Mouse (Mus musculus): ENCODE data around the gene Olfr64. TPM values are rescaled to one million over a fixed set of nuclear protein-coding genes. Genes with fewer than 3 reads are reported as not detected.

The Olfr64 gene
- not detected in 2 replicates for polyA plus RNA-seq (2015; fragmentation: Nextera tagmentation; extraction: Ambion mirVana)

GRCm38 (mm10) chr7:103894385-103894784 lies at the start of gene Olfr64:
Gene Olfr64, minus strand, starts transcription at chr7:103894485.
- Histone ChIP-seq H3K4me1 (ENCODE audit: insufficient read depth, low read length) (no peaks in the 10 kb centered on the region), H3K27me3 (ENCODE audit: insufficient read depth, low read length) (no peaks in the 10 kb centered on the region), H3K27ac (ENCODE audit: low read length) (no peak within 1 kb of the TSS), H3K9me3 (ENCODE audit: low read length) (no peaks in the 10 kb centered on the region), H3K36me3 (ENCODE audit: insufficient read depth, low read length) (no peaks in the 10 kb centered on the region), H3K9ac (replicated peaks; ENCODE audit: low read length) (no peak within 1 kb of the TSS), H3K4me2 (replicated peaks; ENCODE audit: low read depth, low read length) (no peak within 1 kb of the TSS), H3K4me3 (ENCODE audit: low read length) (no peak within 1 kb of the TSS)
- 63% methylated on average over 1 of the region's 1 CpGs for WGBS
- ATAC-seq (ENCODE audit: low FRiP score, low TSS enrichment) = no peak

- Histone ChIP-seq H3K9me3 (ENCODE audit: low read length) (no peaks in the 10 kb centered on the region), H3K9ac (replicated peaks; ENCODE audit: low read length) (no peak overlapping the region), H3K27me3 (ENCODE audit: insufficient read depth, low read length) (no peaks in the 10 kb centered on the region), H3K36me3 (ENCODE audit: insufficient read depth, low read length) (no peaks in the 10 kb centered on the region), H3K4me3 (ENCODE audit: low read length) (no peak overlapping the region), H3K4me2 (replicated peaks; ENCODE audit: low read depth, low read length) (no peak overlapping the region), H3K4me1 (ENCODE audit: insufficient read depth, low read length) (no peaks in the 10 kb centered on the region), H3K27ac (ENCODE audit: low read length) (no peak overlapping the region)
- 28% methylated on average over 2 of the region's 2 CpGs for WGBS
- no peak for ATAC-seq (ENCODE audit: low FRiP score, low TSS enrichment)
These were observed 48.4 kb upstream of the Olfr64 start for GRCm38 (mm10) chr7:103942730-103943129.

- no peak for ATAC-seq (ENCODE audit: low FRiP score, low TSS enrichment)
- 83% methylated on average over 2 of the region's 2 CpGs for WGBS
- H3K4me2 ChIP-seq (replicated peaks; ENCODE audit: low read depth, low read length) = no peak within 1 kb of the TSS
These were observed 40.0 kb upstream of the Olfr64 start, which contains the start of gene Olfr632 for GRCm38 (mm10) chr7:103934264-103934663. Gene Olfr632, plus strand, starts transcription at chr7:103934347.

GRCm38 (mm10) chr7:103928525-103928924 lies 34.2 kb upstream of the Olfr64 start, which contains the start of gene Olfr631:
Gene Olfr631, plus strand, starts transcription at chr7:103928825.
- no peak within 1 kb of the TSS for H3K27ac ChIP-seq (ENCODE audit: low read length)
- no peak within 1 kb of the TSS for H3K9ac ChIP-seq (replicated peaks; ENCODE audit: low read length)
- no peaks in the 10 kb centered on the region for H3K9me3 ChIP-seq (ENCODE audit: low read length)
- no peaks in the 10 kb centered on the region for H3K27me3 ChIP-seq (ENCODE audit: insufficient read depth, low read length)
- H3K4me2 ChIP-seq (replicated peaks; ENCODE audit: low read depth, low read length) = no peak within 1 kb of the TSS
- ATAC-seq (ENCODE audit: low FRiP score, low TSS enrichment) = no peak
- no peak within 1 kb of the TSS for H3K4me3 ChIP-seq (ENCODE audit: low read length)
- H3K4me1 ChIP-seq (ENCODE audit: insufficient read depth, low read length) = no peaks in the 10 kb centered on the region
- no peaks in the 10 kb centered on the region for H3K36me3 ChIP-seq (ENCODE audit: insufficient read depth, low read length)

More at GRCm38 (mm10) chr7:103934264-103934663, 40.0 kb upstream of the Olfr64 start, which contains the start of gene Olfr632:
- H3K9ac ChIP-seq (replicated peaks; ENCODE audit: low read length) = no peak within 1 kb of the TSS
- no peak within 1 kb of the TSS for H3K27ac ChIP-seq (ENCODE audit: low read length)
- no peak within 1 kb of the TSS for H3K4me3 ChIP-seq (ENCODE audit: low read length)
- H3K4me1 ChIP-seq (ENCODE audit: insufficient read depth, low read length) = no peaks in the 10 kb centered on the region
- no peaks in the 10 kb centered on the region for H3K36me3 ChIP-seq (ENCODE audit: insufficient read depth, low read length)
- no peaks in the 10 kb centered on the region for H3K9me3 ChIP-seq (ENCODE audit: low read length)
- H3K27me3 ChIP-seq (ENCODE audit: insufficient read depth, low read length) = no peaks in the 10 kb centered on the region

DNA sequence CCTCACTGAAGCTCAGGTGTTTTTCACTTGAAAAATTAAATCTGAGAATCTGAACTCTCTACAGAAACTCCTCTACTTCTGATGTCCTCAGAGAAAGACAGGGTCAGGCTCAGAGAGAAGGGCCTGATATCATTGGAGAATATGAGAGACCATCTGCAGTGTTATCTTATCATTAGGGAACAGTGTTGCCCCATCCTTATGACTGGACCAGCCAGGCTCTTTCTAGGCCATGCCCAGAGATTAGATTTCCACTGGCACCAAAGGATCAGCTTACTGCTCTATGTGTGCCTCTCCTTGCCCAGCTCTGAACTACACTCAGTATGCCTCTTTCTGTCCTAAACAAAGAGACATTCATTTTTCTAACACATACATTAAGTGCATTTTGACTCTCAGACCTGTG lies 21.1 kb upstream of the Olfr64 start:
- no peak overlapping the region for H3K9ac ChIP-seq (replicated peaks; ENCODE audit: low read length)
- H3K4me1 ChIP-seq (ENCODE audit: insufficient read depth, low read length) = no peaks in the 10 kb centered on the region
- no peak overlapping the region for H3K4me3 ChIP-seq (ENCODE audit: low read length)
- ATAC-seq (ENCODE audit: low FRiP score, low TSS enrichment) = no peak
- H3K27me3 ChIP-seq (ENCODE audit: insufficient read depth, low read length) = no peaks in the 10 kb centered on the region
- H3K36me3 ChIP-seq (ENCODE audit: insufficient read depth, low read length) = no peaks in the 10 kb centered on the region
- no peaks in the 10 kb centered on the region for H3K9me3 ChIP-seq (ENCODE audit: low read length)
- no peak overlapping the region for H3K4me2 ChIP-seq (replicated peaks; ENCODE audit: low read depth, low read length)
- no peak overlapping the region for H3K27ac ChIP-seq (ENCODE audit: low read length)

GRCm38 (mm10) chr7:103912969-103913511 lies 18.8 kb upstream of the Olfr64 start:
- Histone ChIP-seq H3K4me3 (ENCODE audit: low read length) (no peak overlapping the region), H3K27ac (ENCODE audit: low read length) (no peak overlapping the region), H3K4me1 (ENCODE audit: insufficient read depth, low read length) (no peaks in the 10 kb centered on the region), H3K9me3 (ENCODE audit: low read length) (no peaks in the 10 kb centered on the region), H3K9ac (replicated peaks; ENCODE audit: low read length) (no peak overlapping the region), H3K4me2 (replicated peaks; ENCODE audit: low read depth, low read length) (no peak overlapping the region), H3K27me3 (ENCODE audit: insufficient read depth, low read length) (no peaks in the 10 kb centered on the region), H3K36me3 (ENCODE audit: insufficient read depth, low read length) (no peaks in the 10 kb centered on the region)
- ATAC-seq (ENCODE audit: low FRiP score, low TSS enrichment) = peak; percentile 65; the same call in 1 of the 2 replicates
- WGBS = 45% methylated on average over 8 of the region's 8 CpGs

GRCm38 (mm10) chr7:103910047-103910446 lies 15.8 kb upstream of the Olfr64 start:
- Histone ChIP-seq H3K9ac (replicated peaks; ENCODE audit: low read length) (no peak overlapping the region), H3K9me3 (ENCODE audit: low read length) (no peaks in the 10 kb centered on the region), H3K27ac (ENCODE audit: low read length) (no peak overlapping the region), H3K36me3 (ENCODE audit: insufficient read depth, low read length) (no peaks in the 10 kb centered on the region), H3K27me3 (ENCODE audit: insufficient read depth, low read length) (no peaks in the 10 kb centered on the region), H3K4me2 (replicated peaks; ENCODE audit: low read depth, low read length) (no peak overlapping the region), H3K4me1 (ENCODE audit: insufficient read depth, low read length) (no peaks in the 10 kb centered on the region), H3K4me3 (ENCODE audit: low read length) (no peak overlapping the region)
- 0 out of 2 replicates have a peak, but pooled peaks have one; percentile 59 for ATAC-seq (ENCODE audit: low FRiP score, low TSS enrichment)
- WGBS = 2% methylated on average over 3 of the region's 3 CpGs

- no peak for ATAC-seq (ENCODE audit: low FRiP score, low TSS enrichment)
- H3K4me1 ChIP-seq (ENCODE audit: insufficient read depth, low read length) = no peaks in the 10 kb centered on the region
- H3K9me3 ChIP-seq (ENCODE audit: low read length) = no peaks in the 10 kb centered on the region
- H3K4me3 ChIP-seq (ENCODE audit: low read length) = no peak within 1 kb of the TSS
- WGBS = 67% methylated on average over 2 of the region's 2 CpGs
- no peak within 1 kb of the TSS for H3K4me2 ChIP-seq (replicated peaks; ENCODE audit: low read depth, low read length)
- H3K36me3 ChIP-seq (ENCODE audit: insufficient read depth, low read length) = no peaks in the 10 kb centered on the region
- no peak within 1 kb of the TSS for H3K27ac ChIP-seq (ENCODE audit: low read length)
- no peaks in the 10 kb centered on the region for H3K27me3 ChIP-seq (ENCODE audit: insufficient read depth, low read length)
- no peak within 1 kb of the TSS for H3K9ac ChIP-seq (replicated peaks; ENCODE audit: low read length)
These were observed 8.9 kb upstream of the Olfr64 start, which contains the start of gene Olfr65 for GRCm38 (mm10) chr7:103903187-103903586. Gene Olfr65, plus strand, starts transcription at chr7:103903487.

DNA sequence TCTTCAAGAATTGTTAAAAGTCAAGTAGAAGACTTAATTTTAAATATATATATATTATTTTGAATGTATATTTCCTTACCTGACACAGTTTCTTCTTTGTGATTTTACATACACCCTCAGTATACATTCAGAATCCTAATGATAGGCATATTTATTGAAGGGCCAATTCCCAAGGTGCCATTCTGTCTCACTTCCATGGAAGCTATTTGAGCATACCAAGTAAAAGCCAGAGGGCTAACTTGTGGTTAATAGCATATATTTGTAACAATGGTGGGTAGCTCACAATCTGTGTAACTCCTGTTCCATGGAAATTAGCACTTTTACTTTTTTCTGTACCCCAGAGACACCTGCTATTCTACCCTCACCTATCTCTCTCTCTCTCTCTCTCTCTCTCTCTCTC lies 8.1 kb downstream of the Olfr64 start, which contains the start of gene Olfr66:
Olfr66 (minus strand) TSS at position 101 of the 400 bp plus-strand sequence.
- no peak within 1 kb of the TSS for H3K4me2 ChIP-seq (replicated peaks; ENCODE audit: low read depth, low read length)
- H3K27me3 ChIP-seq (ENCODE audit: insufficient read depth, low read length) = no peaks in the 10 kb centered on the region
- no peak within 1 kb of the TSS for H3K4me3 ChIP-seq (ENCODE audit: low read length)
- H3K9ac ChIP-seq (replicated peaks; ENCODE audit: low read length) = no peak within 1 kb of the TSS
- H3K27ac ChIP-seq (ENCODE audit: low read length) = no peak within 1 kb of the TSS
- no peak for ATAC-seq (ENCODE audit: low FRiP score, low TSS enrichment)
- H3K9me3 ChIP-seq (ENCODE audit: low read length) = no peaks in the 10 kb centered on the region
- H3K4me1 ChIP-seq (ENCODE audit: insufficient read depth, low read length) = no peaks in the 10 kb centered on the region
- H3K36me3 ChIP-seq (ENCODE audit: insufficient read depth, low read length) = no peaks in the 10 kb centered on the region

DNA sequence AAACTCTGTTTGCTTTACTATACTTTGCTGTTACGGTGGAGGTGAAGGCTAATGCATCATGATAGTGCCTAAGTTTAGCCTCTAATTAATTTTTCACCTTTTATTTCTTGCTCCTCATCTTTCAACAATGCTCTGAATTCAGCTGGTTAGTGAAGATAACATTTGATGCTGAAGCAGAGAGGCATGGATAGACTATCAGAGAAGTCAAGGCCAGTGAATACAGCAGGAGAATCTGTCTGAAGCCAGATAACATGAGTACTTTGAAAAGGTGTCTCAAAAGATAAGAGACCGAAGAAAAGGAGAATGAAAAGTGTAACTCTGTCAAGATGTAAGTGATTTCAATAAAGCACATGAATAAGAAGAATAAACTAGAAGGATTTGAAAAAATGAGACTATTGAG lies 17.2 kb downstream of the Olfr64 start:
- no peak for ATAC-seq (ENCODE audit: low FRiP score, low TSS enrichment)
- Histone ChIP-seq H3K9me3 (ENCODE audit: low read length) (no peaks in the 10 kb centered on the region), H3K36me3 (ENCODE audit: insufficient read depth, low read length) (no peaks in the 10 kb centered on the region), H3K4me1 (ENCODE audit: insufficient read depth, low read length) (no peaks in the 10 kb centered on the region), H3K9ac (replicated peaks; ENCODE audit: low read length) (no peak overlapping the region), H3K4me2 (replicated peaks; ENCODE audit: low read depth, low read length) (no peak overlapping the region), H3K27me3 (ENCODE audit: insufficient read depth, low read length) (no peaks in the 10 kb centered on the region), H3K27ac (ENCODE audit: low read length) (no peak overlapping the region), H3K4me3 (ENCODE audit: low read length) (no peak overlapping the region)
- 89% methylated on average over 2 of the region's 2 CpGs for WGBS

Data from kidney, embryonic 16.5 days (tissue).